Mouse (Mus musculus) liver, adult 2 months (tissue): ENCODE results near the gene 2610528J11Rik.

Source experiments
- CTCF ChIP-seq: fragments of 200-500 bp; IDR thresholded peaks from 2 replicates; pipeline ENCODE4 v1.5.1; 2011; ENCODE audit warnings: low read depth, low read length, control low read depth
- POLR2A ChIP-seq: fragments of 200-500 bp; IDR thresholded peaks from 2 replicates; pipeline ENCODE4 v1.6.1; 2011; ENCODE audit warnings: low read length, control low read depth; ENCODE audit not compliant: insufficient read depth; ENCODE audit errors: extremely low read depth

- TF ChIP-seq CTCF (no peak), POLR2A (no peak)
These were observed 17.7 kb upstream of the 2610528J11Rik start for GRCm38 (mm10) chr4:118509050-118509449.
